Mouse (Mus musculus) neutrophil, adult 83 days (primary cell): ENCODE results near the gene B3gnt3. TPM values are rescaled to one million over a fixed set of nuclear protein-coding genes. Genes with fewer than 3 reads are reported as not detected.

Source experiments
- total RNA-seq, 2 experiments: library from RNA; stranded (reverse); gene quantifications; one replicate each; pipeline ENCODE4 v1.2.4; 2023

The B3gnt3 gene
- under 1 TPM; 0.13 to 0.15 TPM for total RNA-seq

GRCm38 (mm10) chr8:71701414-71702086 lies at the start of gene B3gnt3:
Gene B3gnt3 (minus strand): TSS chr8:71701789.

DNA sequence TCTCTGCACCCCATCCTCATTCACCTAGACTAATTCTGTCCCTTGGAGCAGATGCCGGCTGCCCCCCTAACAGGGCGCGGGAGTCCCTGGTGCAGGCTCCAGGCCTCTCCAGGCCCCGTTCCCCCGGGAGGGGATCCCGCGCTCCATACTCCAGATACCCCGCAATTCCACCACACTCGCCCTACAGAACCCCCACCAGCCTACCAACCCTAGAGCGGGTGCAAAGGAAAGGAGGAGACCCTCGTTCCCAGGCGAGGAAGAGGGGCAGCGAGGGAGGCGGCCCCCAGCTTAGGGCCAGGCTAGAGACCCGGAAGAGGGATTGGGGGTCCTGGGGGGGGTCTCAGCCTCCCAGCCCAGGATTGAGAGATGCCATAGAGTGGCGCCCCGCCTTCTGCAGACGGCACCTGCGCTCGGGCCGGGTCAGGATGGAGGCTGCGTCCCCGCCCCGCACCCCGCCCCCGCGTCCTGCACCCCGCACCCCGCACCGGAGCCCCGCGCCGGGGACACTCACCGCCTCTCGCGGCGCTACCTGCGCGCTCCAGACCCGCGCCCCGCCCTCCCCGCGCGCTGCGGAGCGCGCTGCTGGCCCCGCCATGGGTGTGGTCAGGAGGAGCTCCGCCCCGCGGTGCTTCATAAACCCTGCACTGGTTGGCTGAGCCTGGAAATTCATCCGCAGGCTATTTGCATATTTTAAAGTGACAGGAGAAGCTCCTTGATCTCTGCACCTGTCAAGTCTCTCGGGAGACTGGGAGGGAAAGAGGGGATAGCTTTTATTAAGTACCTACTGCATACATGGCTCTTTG lies 23.7 kb upstream of the B3gnt3 start, which contains the start of gene Fcho1:
Gene Fcho1 (minus strand): TSS at position 595 of the 803 bp plus-strand sequence.

DNA sequence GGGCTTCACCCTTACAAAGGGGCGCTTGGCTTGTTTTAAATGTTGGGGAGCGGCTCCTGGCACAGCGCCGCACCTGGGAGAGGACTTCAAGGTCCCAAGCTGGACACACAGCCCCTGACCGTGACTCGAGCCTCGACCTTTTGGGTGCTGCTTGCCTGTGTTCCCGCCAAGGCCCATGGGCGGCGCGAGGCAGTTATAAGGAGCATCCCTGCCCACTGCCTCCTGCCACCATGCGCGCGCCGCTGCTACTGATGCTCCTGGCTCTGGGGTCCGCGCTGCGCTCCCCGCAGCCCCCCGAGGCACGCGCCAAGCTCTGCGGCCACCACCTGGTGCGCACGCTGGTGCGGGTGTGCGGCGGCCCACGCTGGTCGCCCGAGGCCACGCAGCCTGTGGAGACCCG lies 12.6 kb downstream of the B3gnt3 start, which contains the start of gene Insl3:
Gene Insl3 (plus strand): TSS at position 187 of the 400 bp plus-strand sequence.

GRCm38 (mm10) chr8:71676020-71676741 lies 25.4 kb downstream of the B3gnt3 start, which contains the start of gene Jak3:
Gene Jak3 (plus strand): TSS chr8:71676296.

DNA sequence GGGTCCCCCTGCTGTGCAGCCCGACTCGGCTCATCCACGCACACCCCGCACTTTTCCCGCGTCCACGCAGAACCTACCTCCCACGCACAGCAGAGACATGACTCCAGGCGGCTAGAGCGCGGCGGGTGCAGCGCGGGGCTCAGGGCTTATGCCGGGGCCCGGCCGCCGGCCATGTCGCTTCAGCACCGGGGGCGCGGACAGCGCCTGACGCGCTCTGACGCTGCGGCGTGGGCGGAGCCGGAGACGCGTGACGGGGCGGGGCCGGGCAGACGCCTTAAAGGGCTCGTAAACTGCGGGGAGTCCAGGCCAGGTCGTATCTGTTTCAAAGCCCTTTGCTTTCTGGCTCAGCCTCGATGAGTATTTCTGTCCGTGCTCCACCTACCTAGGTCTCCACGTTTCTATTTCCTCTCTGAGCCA lies 30.0 kb downstream of the B3gnt3 start, which contains the start of gene Unc13a:
Gene Unc13a (minus strand): TSS at position 209 of the 417 bp plus-strand sequence.

Other genes starting within 250 kb of the B3gnt3 start
- gene Abhd8, start 238.1 kb downstream of the B3gnt3 start, total RNA-seq = 1 to 10 TPM; 4.8 to 5.6 TPM
- gene Mrpl34, start 236.8 kb downstream of the B3gnt3 start, total RNA-seq = 10 to 100 TPM; 33.7 to 34.1 TPM
- gene Dda1, start 232.6 kb downstream of the B3gnt3 start, total RNA-seq = 10 to 100 TPM; 72.6 to 81.2 TPM
- gene Ano8, start 215.8 kb downstream of the B3gnt3 start, total RNA-seq = 1 to 10 TPM; 3.4 to 4.5 TPM
- 10 to 100 TPM; 11.0 to 13.3 TPM for gene Gtpbp3, start 213.7 kb downstream of the B3gnt3 start, total RNA-seq
- under 1 TPM; 0.40 to 0.44 TPM for gene Plvap, start 190.0 kb downstream of the B3gnt3 start, total RNA-seq
- under 1 TPM; 0.31 to 0.38 TPM for gene Ccdc194, start 176.1 kb downstream of the B3gnt3 start, total RNA-seq
- 10 to 100 TPM; 20.1 to 22.3 TPM for gene Bst2, start 164.3 kb downstream of the B3gnt3 start, total RNA-seq
- 10 to 100 TPM; 27.2 to 31.8 TPM for gene Mvb12a, start 158.9 kb downstream of the B3gnt3 start, total RNA-seq
- under 1 TPM in 1 of 2 experiments, not detected in 1; 0.42 TPM for gene Tmem221, start 142.9 kb downstream of the B3gnt3 start, total RNA-seq
- not detected for gene Nxnl1, start 135.2 kb downstream of the B3gnt3 start, total RNA-seq
- gene Slc27a1, start 132.9 kb downstream of the B3gnt3 start, total RNA-seq = 1 to 10 TPM in 1 of 2 experiments, under 1 TPM in 1; 0.88 to 1.3 TPM
- 10 to 100 TPM; 83.8 to 84.4 TPM for gene Pgls, start 109.6 kb downstream of the B3gnt3 start, total RNA-seq
- gene Fam129c, start 104.1 kb downstream of the B3gnt3 start, total RNA-seq = 1 to 10 TPM; 5.6 to 7.0 TPM
- gene Colgalt1, start 90.8 kb downstream of the B3gnt3 start, total RNA-seq = 10 to 100 TPM; 46.9 to 48.6 TPM
- under 1 TPM; 0.13 to 0.38 TPM for gene Unc13a, start 30.0 kb downstream of the B3gnt3 start, total RNA-seq
- gene Jak3, start 25.5 kb downstream of the B3gnt3 start, total RNA-seq = 10 to 100 TPM; 13.8 to 21.0 TPM
- gene Insl3, start 12.6 kb downstream of the B3gnt3 start, total RNA-seq = 1 to 10 TPM; 3.4 to 7.7 TPM
- 10 to 100 TPM; 57.7 to 61.1 TPM for gene Fcho1, start 23.9 kb upstream of the B3gnt3 start, total RNA-seq
- gene Zfp709, start 180.2 kb upstream of the B3gnt3 start, total RNA-seq = 1 to 10 TPM; 3.5 to 4.4 TPM
- gene Zfp882, start 206.8 kb upstream of the B3gnt3 start, total RNA-seq = 1 to 10 TPM; 1.4 to 2.1 TPM
- 1 to 10 TPM; 6.3 to 7.9 TPM for gene Zfp617, start 206.8 kb upstream of the B3gnt3 start, total RNA-seq
- gene Zfp961, start 249.2 kb upstream of the B3gnt3 start, total RNA-seq = 1 to 10 TPM; 9.6 to 9.7 TPM